Mouse (Mus musculus): ENCODE measurements around the gene Hmgn5. TPM values are rescaled to one million over a fixed set of nuclear protein-coding genes. Genes with fewer than 3 reads are reported as not detected.

Hmgn5 gene
- 10.3 TPM for polyA plus RNA-seq (2015; fragmentation: Illumina TruSeq; extraction: RNeasy Lipid Tissue Mini Kit (QIAGEN cat#74804); ENCODE audit: low read depth, low replicate concordance)

DNA sequence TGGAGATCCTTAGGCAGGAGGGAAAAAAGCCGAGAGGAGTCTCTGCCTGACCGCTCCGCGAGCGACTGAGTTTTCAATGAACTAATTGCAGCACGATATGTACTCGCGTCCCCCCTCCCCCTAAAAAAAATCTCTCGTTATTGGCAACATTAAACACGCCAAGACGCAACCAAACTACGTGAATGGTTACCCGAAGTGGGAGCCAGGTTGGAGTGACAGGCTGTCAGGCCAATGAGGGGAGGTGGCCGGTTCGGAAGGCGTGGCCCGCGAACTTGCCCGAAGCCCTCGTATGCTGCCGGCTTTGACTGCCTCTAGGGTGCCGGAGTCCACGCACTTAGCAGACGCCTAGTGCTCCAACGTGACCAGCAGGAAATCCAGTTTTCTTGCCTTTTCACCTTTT lies at the start of gene Hmgn5:
Hmgn5 (minus strand) TSS at position 122 of the 400 bp plus-strand sequence.

Other genes with a start within 250 kb of the Hmgn5 start
- 3.6 TPM for gene Brwd3, start 179.0 kb downstream of the Hmgn5 start, polyA plus RNA-seq (2015; fragmentation: Illumina TruSeq; extraction: RNeasy Lipid Tissue Mini Kit (QIAGEN cat#74804); ENCODE audit: low read depth, low replicate concordance)
- gene Sh3bgrl, start 82.0 kb upstream of the Hmgn5 start, polyA plus RNA-seq (2015; fragmentation: Illumina TruSeq; extraction: RNeasy Lipid Tissue Mini Kit (QIAGEN cat#74804); ENCODE audit: low read depth, low replicate concordance): 95.6 TPM
- gene Gm6377, start 183.4 kb upstream of the Hmgn5 start, polyA plus RNA-seq (2015; fragmentation: Illumina TruSeq; extraction: RNeasy Lipid Tissue Mini Kit (QIAGEN cat#74804); ENCODE audit: low read depth, low replicate concordance): not detected